Mouse (Mus musculus): ENCODE data around the gene Lrrn4. TPM values are rescaled to one million over a fixed set of nuclear protein-coding genes. Genes with fewer than 3 reads are reported as not detected.

The Lrrn4 gene
- polyA plus RNA-seq, 1 experiment from 2014 or later: 9.3 TPM

- H3K27ac ChIP-seq (ENCODE audit: low read length): no peak overlapping the region
- 91% methylated on average over 4 of the region's 4 CpGs for WGBS
- H3K36me3 ChIP-seq (ENCODE audit: control insufficient read depth, insufficient read depth, low read length): 0 out of 2 replicates have a peak, but pooled peaks cover 3% of the 10 kb centered on the region
- no peaks in the 10 kb centered on the region for H3K4me1 ChIP-seq (ENCODE audit: control insufficient read depth, insufficient read depth, low read length)
- no peak overlapping the region for H3K4me2 ChIP-seq (replicated peaks; ENCODE audit: low read depth, low read length)
- no peak overlapping the region for H3K4me3 ChIP-seq (ENCODE audit: low read depth, low read length)
- no peak overlapping the region for H3K9ac ChIP-seq (replicated peaks; ENCODE audit: low read depth, low read length)
- H3K9me3 ChIP-seq (ENCODE audit: control insufficient read depth, low read depth, low read length): no peaks in the 10 kb centered on the region
- no peak for ATAC-seq (ENCODE audit: insufficient number of reproducible peaks, insufficient read depth, low FRiP score, low read depth)
- no peaks in the 10 kb centered on the region for H3K27me3 ChIP-seq (ENCODE audit: control insufficient read depth, insufficient read depth, low read length)
These were observed 39.6 kb downstream of the Lrrn4 start for GRCm38 (mm10) chr2:132841071-132841470.

Other genes with a start within 250 kb of the Lrrn4 start
- 15.5 and 17.1 TPM in 2 replicates for gene Shld1, start 194.0 kb downstream of the Lrrn4 start, polyA plus RNA-seq (2014; fragmentation: Nextera tagmentation; extraction: Ambion mirVana)
- 3.4 and 6.3 TPM in 2 replicates for gene Chgb, start 99.6 kb downstream of the Lrrn4 start, polyA plus RNA-seq (2014; fragmentation: Nextera tagmentation; extraction: Ambion mirVana)
- 29.6 and 33.4 TPM in 2 replicates for gene Trmt6, start 64.8 kb downstream of the Lrrn4 start, polyA plus RNA-seq (2014; fragmentation: Nextera tagmentation; extraction: Ambion mirVana)
- gene Mcm8, start 64.8 kb downstream of the Lrrn4 start, polyA plus RNA-seq (2014; fragmentation: Nextera tagmentation; extraction: Ambion mirVana): 13.7 and 17.2 TPM in 2 replicates
- gene Crls1, start 34.2 kb downstream of the Lrrn4 start, polyA plus RNA-seq (2014; fragmentation: Nextera tagmentation; extraction: Ambion mirVana): 14.0 and 15.9 TPM in 2 replicates
- 55.8 and 62.7 TPM in 2 replicates for gene Fermt1, start 65.0 kb upstream of the Lrrn4 start, polyA plus RNA-seq (2014; fragmentation: Nextera tagmentation; extraction: Ambion mirVana)